Mouse (Mus musculus): ENCODE data around the gene Arhgef3. TPM values are rescaled to one million over a fixed set of nuclear protein-coding genes. Genes with fewer than 3 reads are reported as not detected.

Arhgef3 gene
- polyA plus RNA-seq, 1 experiment from 2014 or later, result 5.4 TPM

DNA sequence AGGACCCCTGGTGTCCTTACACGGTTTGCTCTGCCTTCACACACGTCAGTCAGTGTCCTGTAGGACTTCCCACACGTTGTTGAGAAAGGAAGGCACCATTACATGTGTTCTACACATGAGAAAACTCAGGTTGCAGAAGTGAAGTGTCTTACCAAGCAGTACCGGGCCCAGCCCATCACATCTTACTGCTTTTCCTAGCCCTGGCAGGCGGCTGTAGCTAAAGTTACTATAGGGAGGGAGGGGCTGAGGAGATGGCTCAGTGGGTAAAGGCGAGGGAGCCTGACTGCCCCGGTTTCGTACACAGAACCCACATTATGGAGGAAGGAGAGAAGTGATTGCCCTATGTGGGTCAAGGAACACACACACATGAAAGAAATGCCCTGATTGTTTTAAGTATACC lies 116.8 kb downstream of the Arhgef3 start:
- peaks cover 5% of the 10 kb centered on the region; the same call in 1 of the 2 replicates for H3K4me1 ChIP-seq (ENCODE audit: control insufficient read depth, insufficient read depth, low read length)
- H3K36me3 ChIP-seq (replicated peaks; ENCODE audit: control insufficient read depth, insufficient read depth, low read depth, low read length), result no peaks in the 10 kb centered on the region
- H3K9ac ChIP-seq (replicated peaks; ENCODE audit: low read length), result no peak overlapping the region
- H3K27ac ChIP-seq (replicated peaks; ENCODE audit: low read depth, low read length), result no peak overlapping the region
- DNase-seq (ENCODE audit: low spot score) (no peak), ATAC-seq (replicated peaks; ENCODE audit: insufficient number of reproducible peaks, low FRiP score, low TSS enrichment, low read depth) (no peak)
- 82% methylated on average over 8 of the region's 8 CpGs for WGBS
- H3K27me3 ChIP-seq (ENCODE audit: control insufficient read depth, insufficient read depth, low read length), result no peaks in the 10 kb centered on the region
- H3K9me3 ChIP-seq (replicated peaks; ENCODE audit: control insufficient read depth, low read length), result no peaks in the 10 kb centered on the region
- H3K4me3 ChIP-seq (ENCODE audit: low read depth, low read length), result no peak overlapping the region
- H3K4me2 ChIP-seq (ENCODE audit: low read depth, low read length), result no peak overlapping the region

DNA sequence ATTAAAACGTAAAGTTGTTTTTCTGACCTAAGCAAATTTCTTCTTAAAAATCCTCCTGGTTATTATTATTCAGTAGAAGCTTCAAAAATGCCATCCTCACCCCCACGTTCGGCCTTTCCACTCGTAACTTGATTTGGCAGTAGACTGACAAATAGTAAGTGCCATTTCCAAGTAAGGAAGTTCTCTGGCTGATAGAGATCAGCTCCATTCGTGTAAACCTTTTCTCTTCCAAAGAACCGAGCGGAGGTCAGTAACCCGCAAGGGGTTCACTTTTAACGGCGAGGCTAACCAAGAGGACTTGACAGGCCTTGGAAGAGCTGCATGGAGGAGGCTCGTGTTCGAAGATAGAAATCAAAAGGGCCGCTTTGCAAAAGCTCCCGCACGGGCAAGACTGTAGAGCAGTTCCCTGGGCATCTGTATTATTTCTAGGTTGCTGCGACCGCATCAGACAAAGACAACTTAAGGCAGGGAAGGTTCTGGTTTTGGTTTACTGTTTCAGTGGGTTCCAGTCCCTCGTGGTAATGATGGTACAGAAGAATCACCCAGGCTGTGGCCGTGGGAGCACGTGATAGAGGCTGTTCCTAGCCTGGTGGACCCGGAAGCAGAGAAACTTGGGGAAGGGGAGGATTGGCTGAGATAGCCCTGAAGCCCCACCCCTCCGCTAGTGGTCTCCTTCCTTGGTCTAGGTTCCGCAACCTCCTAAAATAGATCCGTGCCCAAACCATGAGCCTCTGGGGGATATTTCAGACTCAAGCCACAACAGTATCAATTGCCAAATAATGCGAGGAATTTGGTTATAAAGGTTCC lies 117.5 kb downstream of the Arhgef3 start:
- Histone ChIP-seq H3K27ac (replicated peaks; ENCODE audit: low read depth, low read length) (no peak overlapping the region), H3K36me3 (replicated peaks; ENCODE audit: control insufficient read depth, insufficient read depth, low read depth, low read length) (no peaks in the 10 kb centered on the region), H3K9me3 (replicated peaks; ENCODE audit: control insufficient read depth, low read length) (no peaks in the 10 kb centered on the region), H3K4me1 (ENCODE audit: control insufficient read depth, insufficient read depth, low read length) (peaks cover 5% of the 10 kb centered on the region; the same call in 1 of the 2 replicates), H3K4me3 (ENCODE audit: low read depth, low read length) (no peak overlapping the region), H3K27me3 (ENCODE audit: control insufficient read depth, insufficient read depth, low read length) (no peaks in the 10 kb centered on the region), H3K4me2 (ENCODE audit: low read depth, low read length) (no peak overlapping the region), H3K9ac (replicated peaks; ENCODE audit: low read length) (no peak overlapping the region)
- DNase-seq (ENCODE audit: low spot score) (no peak), ATAC-seq (replicated peaks; ENCODE audit: insufficient number of reproducible peaks, low FRiP score, low TSS enrichment, low read depth) (no peak)
- WGBS, result 83% methylated on average over 25 of the region's 25 CpGs

GRCm38 (mm10) chr14:27233056-27233455 lies 118.4 kb downstream of the Arhgef3 start:
- Histone ChIP-seq H3K9ac (replicated peaks; ENCODE audit: low read length) (no peak overlapping the region), H3K9me3 (replicated peaks; ENCODE audit: control insufficient read depth, low read length) (no peaks in the 10 kb centered on the region), H3K4me1 (ENCODE audit: control insufficient read depth, insufficient read depth, low read length) (peaks cover 5% of the 10 kb centered on the region; the same call in 1 of the 2 replicates), H3K4me2 (ENCODE audit: low read depth, low read length) (no peak overlapping the region), H3K27ac (replicated peaks; ENCODE audit: low read depth, low read length) (no peak overlapping the region), H3K4me3 (ENCODE audit: low read depth, low read length) (no peak overlapping the region), H3K27me3 (ENCODE audit: control insufficient read depth, insufficient read depth, low read length) (no peaks in the 10 kb centered on the region), H3K36me3 (replicated peaks; ENCODE audit: control insufficient read depth, insufficient read depth, low read depth, low read length) (no peaks in the 10 kb centered on the region)
- WGBS, result 94% methylated on average over 7 of the region's 7 CpGs
- DNase-seq (ENCODE audit: low spot score) (no peak), ATAC-seq (replicated peaks; ENCODE audit: insufficient number of reproducible peaks, low FRiP score, low TSS enrichment, low read depth) (no peak)

GRCm38 (mm10) chr14:27233656-27234055 lies 119.0 kb downstream of the Arhgef3 start:
- H3K27ac ChIP-seq (replicated peaks; ENCODE audit: low read depth, low read length), result no peak overlapping the region
- H3K4me2 ChIP-seq (ENCODE audit: low read depth, low read length), result no peak overlapping the region
- H3K4me1 ChIP-seq (ENCODE audit: control insufficient read depth, insufficient read depth, low read length), result peaks cover 5% of the 10 kb centered on the region; the same call in 1 of the 2 replicates
- ATAC-seq (replicated peaks; ENCODE audit: insufficient number of reproducible peaks, low FRiP score, low TSS enrichment, low read depth) (no peak), DNase-seq (ENCODE audit: low spot score) (no peak)
- H3K9ac ChIP-seq (replicated peaks; ENCODE audit: low read length), result no peak overlapping the region
- H3K4me3 ChIP-seq (ENCODE audit: low read depth, low read length), result no peak overlapping the region
- WGBS, result 79% methylated on average over 2 of the region's 2 CpGs
- H3K27me3 ChIP-seq (ENCODE audit: control insufficient read depth, insufficient read depth, low read length), result no peaks in the 10 kb centered on the region
- no peaks in the 10 kb centered on the region for H3K9me3 ChIP-seq (replicated peaks; ENCODE audit: control insufficient read depth, low read length)
- no peaks in the 10 kb centered on the region for H3K36me3 ChIP-seq (replicated peaks; ENCODE audit: control insufficient read depth, insufficient read depth, low read depth, low read length)

DNA sequence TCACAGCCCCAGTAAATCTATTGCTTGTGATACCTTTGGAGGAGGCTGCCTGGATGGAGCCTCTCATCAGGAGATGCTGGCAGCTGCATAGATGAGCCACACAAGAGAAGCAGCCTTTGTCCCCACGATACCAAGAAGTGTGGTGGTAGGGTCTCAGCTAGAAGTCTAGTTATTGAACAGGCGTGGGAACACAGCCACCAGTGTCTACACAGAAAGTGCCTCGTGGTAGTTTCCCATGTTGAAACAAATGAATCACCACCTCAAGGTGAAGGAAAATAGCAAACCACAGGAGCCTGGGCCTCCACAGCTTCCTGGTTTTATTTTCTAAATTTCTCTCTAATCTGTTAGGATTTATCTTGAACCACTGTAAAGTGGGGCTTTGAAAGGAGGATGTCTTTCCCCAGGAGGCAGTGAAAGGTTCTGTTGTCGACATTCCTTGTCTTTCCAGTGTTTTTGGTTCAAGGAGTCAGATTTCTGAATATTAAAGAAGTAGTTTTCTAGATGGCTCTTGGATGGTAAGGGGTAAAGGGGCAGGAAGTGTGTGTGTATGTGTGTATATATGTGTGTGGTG lies 119.7 kb downstream of the Arhgef3 start:
- peaks cover 5% of the 10 kb centered on the region; the same call in 1 of the 2 replicates for H3K4me1 ChIP-seq (ENCODE audit: control insufficient read depth, insufficient read depth, low read length)
- DNase-seq (ENCODE audit: low spot score) (no peak), ATAC-seq (replicated peaks; ENCODE audit: insufficient number of reproducible peaks, low FRiP score, low TSS enrichment, low read depth) (no peak)
- no peaks in the 10 kb centered on the region for H3K36me3 ChIP-seq (replicated peaks; ENCODE audit: control insufficient read depth, insufficient read depth, low read depth, low read length)
- 73% methylated on average over 4 of the region's 4 CpGs for WGBS
- H3K4me3 ChIP-seq (ENCODE audit: low read depth, low read length), result no peak overlapping the region
- no peak overlapping the region for H3K9ac ChIP-seq (replicated peaks; ENCODE audit: low read length)
- H3K4me2 ChIP-seq (ENCODE audit: low read depth, low read length), result no peak overlapping the region
- H3K27me3 ChIP-seq (ENCODE audit: control insufficient read depth, insufficient read depth, low read length), result no peaks in the 10 kb centered on the region
- no peaks in the 10 kb centered on the region for H3K9me3 ChIP-seq (replicated peaks; ENCODE audit: control insufficient read depth, low read length)
- H3K27ac ChIP-seq (replicated peaks; ENCODE audit: low read depth, low read length), result no peak overlapping the region

DNA sequence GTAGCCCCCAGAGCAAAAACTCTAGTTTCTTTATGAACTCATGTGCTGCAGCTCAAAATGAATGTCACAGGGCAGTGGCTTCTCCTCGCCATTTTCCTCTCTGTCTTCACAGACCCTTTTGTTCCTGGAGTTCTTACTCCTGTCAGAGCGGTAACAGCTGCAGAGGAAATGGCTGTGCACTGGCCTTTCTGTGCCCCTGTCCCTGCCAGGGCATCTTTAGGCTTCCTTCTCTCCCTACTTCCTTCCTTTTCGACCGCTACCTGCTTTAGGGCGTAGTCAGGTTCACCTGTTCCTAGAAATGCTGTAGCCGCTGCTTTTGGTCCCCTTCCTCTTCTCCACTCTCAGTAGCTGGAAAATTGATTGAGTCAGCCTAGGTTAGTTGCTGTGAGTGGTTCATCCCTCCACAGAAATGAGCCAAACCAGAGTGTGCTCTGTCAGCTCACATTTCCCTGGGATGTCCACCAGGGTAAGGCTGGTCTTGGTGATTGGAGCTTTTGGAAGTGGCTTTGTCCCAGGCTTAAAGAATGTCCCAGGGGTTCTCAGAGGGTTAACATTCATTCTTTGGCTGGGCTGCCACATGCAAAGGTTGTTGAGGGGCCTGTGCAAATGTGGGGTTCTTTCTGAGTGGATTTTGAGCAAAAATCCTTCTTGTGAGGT lies 121.3 kb downstream of the Arhgef3 start:
- no peak for DNase-seq (ENCODE audit: low spot score)
- no peak overlapping the region for H3K27ac ChIP-seq (replicated peaks; ENCODE audit: low read depth, low read length)
- no peak overlapping the region for H3K4me2 ChIP-seq (ENCODE audit: low read depth, low read length)
- H3K36me3 ChIP-seq (replicated peaks; ENCODE audit: control insufficient read depth, insufficient read depth, low read depth, low read length), result no peaks in the 10 kb centered on the region
- ATAC-seq (replicated peaks; ENCODE audit: insufficient number of reproducible peaks, low FRiP score, low TSS enrichment, low read depth), result no peak
- H3K4me3 ChIP-seq (ENCODE audit: low read depth, low read length), result no peak overlapping the region
- WGBS, result 68% methylated on average over 6 of the region's 6 CpGs
- no peaks in the 10 kb centered on the region for H3K9me3 ChIP-seq (replicated peaks; ENCODE audit: control insufficient read depth, low read length)
- no peak overlapping the region for H3K9ac ChIP-seq (replicated peaks; ENCODE audit: low read length)
- H3K27me3 ChIP-seq (ENCODE audit: control insufficient read depth, insufficient read depth, low read length), result no peaks in the 10 kb centered on the region
- H3K4me1 ChIP-seq (ENCODE audit: control insufficient read depth, insufficient read depth, low read length), result no peaks in the 10 kb centered on the region

GRCm38 (mm10) chr14:27237522-27238187 lies 123.0 kb downstream of the Arhgef3 start:
- no peaks in the 10 kb centered on the region for H3K4me1 ChIP-seq (ENCODE audit: control insufficient read depth, insufficient read depth, low read length)
- no peak overlapping the region for H3K27ac ChIP-seq (replicated peaks; ENCODE audit: low read depth, low read length)
- H3K36me3 ChIP-seq (replicated peaks; ENCODE audit: control insufficient read depth, insufficient read depth, low read depth, low read length), result no peaks in the 10 kb centered on the region
- no peaks in the 10 kb centered on the region for H3K9me3 ChIP-seq (replicated peaks; ENCODE audit: control insufficient read depth, low read length)
- no peaks in the 10 kb centered on the region for H3K27me3 ChIP-seq (ENCODE audit: control insufficient read depth, insufficient read depth, low read length)
- peak; percentile 31 for DNase-seq (ENCODE audit: low spot score)
- H3K4me3 ChIP-seq (ENCODE audit: low read depth, low read length), result no peak overlapping the region
- no peak for ATAC-seq (replicated peaks; ENCODE audit: insufficient number of reproducible peaks, low FRiP score, low TSS enrichment, low read depth)
- H3K9ac ChIP-seq (replicated peaks; ENCODE audit: low read length), result no peak overlapping the region
- H3K4me2 ChIP-seq (ENCODE audit: low read depth, low read length), result no peak overlapping the region
- 43% methylated on average over 12 of the region's 12 CpGs for WGBS
